Mouse (Mus musculus) kidney, embryonic 16.5 days (tissue): ENCODE measurements around the gene Cemip. TPM values are rescaled to one million over a fixed set of nuclear protein-coding genes. Genes with fewer than 3 reads are reported as not detected.
"Not testable (repeated sequence)": the region's sequence is repeated elsewhere in the genome, so short reads cannot be mapped to it uniquely, and the experiment has no call there.

Experiments used
- ATAC-seq: fragments of 200-750 bp; cut with Nextera tagmentation; 2 replicates; pipeline ENCODE4 v1.8.0; 2017; ENCODE audit warnings: moderate TSS enrichment; ENCODE audit not compliant: low FRiP score, low TSS enrichment
- H3K27ac ChIP-seq: fragments of 300-500 bp; sonication (generic); 2 replicates; pipeline ENCODE4 v1.5.1; 2014; ENCODE audit warnings: low read length
- H3K27me3 ChIP-seq: fragments of 300-500 bp; sonication (generic); 2 replicates; pipeline ENCODE4 v1.6.1; 2014; ENCODE audit warnings: low read length, control low read depth, mixed read lengths; ENCODE audit not compliant: insufficient read depth
- H3K36me3 ChIP-seq: fragments of 300-500 bp; sonication (generic); 2 replicates; pipeline ENCODE4 v1.6.1; 2014; ENCODE audit warnings: low read length, control low read depth, mixed read lengths; ENCODE audit not compliant: insufficient read depth
- H3K4me1 ChIP-seq: fragments of 300-500 bp; sonication (generic); 2 replicates; pipeline ENCODE4 v1.6.1; 2014; ENCODE audit warnings: low read length, control low read depth, mixed read lengths; ENCODE audit not compliant: insufficient read depth
- H3K4me2 ChIP-seq: fragments of 300-500 bp; sonication (generic); replicated peaks from 2 replicates; pipeline ENCODE4 v1.6.1; 2014; ENCODE audit warnings: low read depth, low read length
- H3K4me3 ChIP-seq: fragments of 300-500 bp; sonication (generic); 2 replicates; pipeline ENCODE4 v1.5.1; 2014; ENCODE audit warnings: mild to moderate bottlenecking, low read length
- H3K9ac ChIP-seq: fragments of 300-500 bp; sonication (generic); replicated peaks from 2 replicates; pipeline ENCODE4 v1.6.1; 2014; ENCODE audit warnings: low read length
- H3K9me3 ChIP-seq: fragments of 300-500 bp; sonication (generic); 2 replicates; pipeline ENCODE4 v1.6.1; 2016; ENCODE audit warnings: low read length, control low read depth
- WGBS: fragments of 180-500 bp; shearing (Covaris S2); extraction: QIAGEN DNeasy Blood & Tissue Kit; methylation state at CpG from one replicate; pipeline ENCODE4 v1.1.7; 2014; 5-methylcytosine and 5-hydroxymethylcytosine counted together
- polyA plus RNA-seq: library from polyadenylated mRNA; unstranded; fragments of >200 nt; fragmentation: Nextera tagmentation; extraction: Ambion mirVana; gene quantifications from 2 replicates; pipeline ENCODE4 v1.2.1, GENCODE M21; 2015

Gene Cemip
- polyA plus RNA-seq = 0.26 and 0.42 TPM in 2 replicates

- under 1% methylated on average over 54 of the region's 54 CpGs for WGBS
- H3K4me3 ChIP-seq = peak within 1 kb of the TSS; percentile 42
- H3K27me3 ChIP-seq = peaks cover 32% of the 10 kb centered on the region
- H3K4me2 ChIP-seq = peak within 1 kb of the TSS; percentile 65
- peak within 1 kb of the TSS; percentile 33 for H3K9ac ChIP-seq
- peaks cover 16% of the 10 kb centered on the region for H3K4me1 ChIP-seq
- H3K9me3 ChIP-seq = no peaks in the 10 kb centered on the region
- ATAC-seq = peak; percentile 93
- H3K36me3 ChIP-seq = no peaks in the 10 kb centered on the region
- H3K27ac ChIP-seq = no peak within 1 kb of the TSS
Measured at GRCm38 (mm10) chr7:84086039-84086829, at the start of gene Cemip. Cemip (minus strand) TSS chr7:84086502.

DNA sequence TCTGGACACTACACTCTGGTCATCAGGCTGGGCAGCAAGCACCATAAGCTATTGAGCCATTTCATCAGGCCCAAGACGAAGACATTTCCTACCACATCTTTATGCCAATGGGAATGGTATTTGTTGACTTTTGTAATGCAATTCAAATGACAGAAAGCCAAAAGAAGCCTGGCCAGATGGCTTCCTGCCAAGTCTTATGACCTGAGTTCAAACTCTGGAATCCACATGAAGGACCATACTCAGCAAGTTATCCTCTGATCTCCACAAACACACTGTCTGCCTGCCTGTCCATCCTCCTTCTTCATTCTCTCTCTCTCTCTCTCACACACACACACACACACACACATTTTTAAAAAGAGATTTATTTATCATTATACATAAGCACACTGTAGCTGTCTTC lies 46.4 kb upstream of the Cemip start:
- H3K9ac ChIP-seq = no peak overlapping the region
- peaks cover 56% of the 10 kb centered on the region for H3K4me1 ChIP-seq
- no peaks in the 10 kb centered on the region for H3K27me3 ChIP-seq
- H3K9me3 ChIP-seq = no peaks in the 10 kb centered on the region
- no peak overlapping the region for H3K27ac ChIP-seq
- H3K4me2 ChIP-seq = no peak overlapping the region
- ATAC-seq = no peak
- H3K36me3 ChIP-seq = no peaks in the 10 kb centered on the region
- 53% methylated on average over 1 of the region's 1 CpGs for WGBS
- no peak overlapping the region for H3K4me3 ChIP-seq

DNA sequence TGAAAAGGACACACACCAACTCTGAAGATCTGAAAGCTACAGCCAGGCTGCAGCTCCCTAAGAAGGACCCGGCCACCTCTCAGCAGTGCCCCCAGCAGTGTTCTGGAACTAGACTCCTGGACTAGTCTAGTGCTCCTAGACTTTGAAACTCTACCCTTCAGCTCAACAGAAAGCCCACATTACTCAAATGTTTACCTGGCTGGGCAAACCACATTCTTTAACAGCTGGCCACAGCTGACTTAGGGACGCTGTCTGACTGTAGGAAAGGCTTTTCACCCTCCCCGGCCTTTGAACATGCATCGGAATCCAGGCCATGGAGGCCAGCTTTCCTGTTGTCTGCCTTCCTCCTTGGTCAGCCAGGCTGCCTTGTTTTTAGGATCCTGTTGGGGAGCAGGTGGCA lies 45.4 kb upstream of the Cemip start:
- no peak for ATAC-seq
- H3K9ac ChIP-seq = no peak overlapping the region
- no peak overlapping the region for H3K4me3 ChIP-seq
- no peak overlapping the region for H3K4me2 ChIP-seq
- H3K27me3 ChIP-seq = no peaks in the 10 kb centered on the region
- no peaks in the 10 kb centered on the region for H3K9me3 ChIP-seq
- WGBS = 73% methylated on average over 4 of the region's 4 CpGs
- H3K27ac ChIP-seq = peak overlapping the region; percentile 50; the same call in 1 of the 2 replicates
- peaks cover 57% of the 10 kb centered on the region for H3K4me1 ChIP-seq
- no peaks in the 10 kb centered on the region for H3K36me3 ChIP-seq

DNA sequence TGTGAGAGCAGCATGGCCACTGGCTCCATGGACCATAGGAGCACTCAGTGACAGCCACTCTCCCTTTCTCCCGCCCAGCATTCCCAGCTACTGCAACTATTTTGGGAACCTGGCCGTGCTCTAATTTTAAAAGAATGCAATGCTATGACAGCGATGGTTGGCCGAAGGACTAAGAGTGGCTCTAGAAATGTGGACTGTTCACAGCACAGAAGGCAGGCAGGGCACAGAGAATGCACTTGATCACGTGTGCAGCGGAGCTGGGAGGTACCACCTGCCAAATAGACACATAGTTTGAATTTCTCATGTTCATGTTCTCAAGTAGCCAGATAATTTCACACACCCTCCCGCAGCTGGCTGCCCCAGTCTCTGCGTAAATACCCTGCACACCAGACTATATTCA lies 42.4 kb upstream of the Cemip start:
- ATAC-seq = peak; percentile 81; the same call in 1 of the 2 replicates
- WGBS = 54% methylated on average over 8 of the region's 8 CpGs
- no peaks in the 10 kb centered on the region for H3K27me3 ChIP-seq
- H3K4me2 ChIP-seq = no peak overlapping the region
- no peak overlapping the region for H3K4me3 ChIP-seq
- H3K9me3 ChIP-seq = no peaks in the 10 kb centered on the region
- H3K36me3 ChIP-seq = 0 out of 2 replicates have a peak, but pooled peaks cover 3% of the 10 kb centered on the region
- no peak overlapping the region for H3K9ac ChIP-seq
- H3K4me1 ChIP-seq = peaks cover 47% of the 10 kb centered on the region
- H3K27ac ChIP-seq = peak overlapping the region; percentile 57

- Histone ChIP-seq H3K36me3 (0 out of 2 replicates have a peak, but pooled peaks cover 3% of the 10 kb centered on the region), H3K9me3 (no peaks in the 10 kb centered on the region), H3K4me2 (no peak overlapping the region), H3K27ac (no peak overlapping the region), H3K4me1 (peaks cover 41% of the 10 kb centered on the region), H3K4me3 (no peak overlapping the region), H3K27me3 (no peaks in the 10 kb centered on the region), H3K9ac (no peak overlapping the region)
- ATAC-seq = no peak
- WGBS = 84% methylated on average over 1 of the region's 1 CpGs
Measured at GRCm38 (mm10) chr7:84125730-84126129, 39.4 kb upstream of the Cemip start.

DNA sequence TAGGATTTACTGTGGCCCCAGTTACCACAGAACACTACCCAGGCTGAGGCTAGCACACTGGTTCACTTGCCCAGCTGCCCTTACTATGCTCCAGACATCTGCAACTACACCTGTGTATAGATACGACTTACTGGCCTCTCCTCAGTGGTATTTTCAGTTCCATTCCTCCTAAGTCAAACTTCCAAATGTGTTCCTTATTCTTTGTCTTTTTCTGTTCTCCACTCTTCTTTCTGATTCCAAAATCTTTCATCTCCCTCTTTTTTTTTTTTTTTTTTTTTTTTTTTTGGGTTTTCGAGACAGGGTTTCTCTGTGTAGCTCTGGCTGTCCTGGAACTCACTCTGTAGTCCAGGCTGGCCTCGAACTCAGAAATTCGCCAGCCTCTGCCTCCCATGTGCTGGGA lies 37.3 kb upstream of the Cemip start:
- H3K9me3 ChIP-seq, H3K27me3 ChIP-seq, H3K4me3 ChIP-seq, H3K27ac ChIP-seq, H3K36me3 ChIP-seq, H3K4me2 ChIP-seq, H3K9ac ChIP-seq, ATAC-seq: not testable (repeated sequence)
- WGBS = 90% methylated on average over 3 of the region's 4 CpGs
- H3K4me1 ChIP-seq = peaks cover 48% of the 10 kb centered on the region

DNA sequence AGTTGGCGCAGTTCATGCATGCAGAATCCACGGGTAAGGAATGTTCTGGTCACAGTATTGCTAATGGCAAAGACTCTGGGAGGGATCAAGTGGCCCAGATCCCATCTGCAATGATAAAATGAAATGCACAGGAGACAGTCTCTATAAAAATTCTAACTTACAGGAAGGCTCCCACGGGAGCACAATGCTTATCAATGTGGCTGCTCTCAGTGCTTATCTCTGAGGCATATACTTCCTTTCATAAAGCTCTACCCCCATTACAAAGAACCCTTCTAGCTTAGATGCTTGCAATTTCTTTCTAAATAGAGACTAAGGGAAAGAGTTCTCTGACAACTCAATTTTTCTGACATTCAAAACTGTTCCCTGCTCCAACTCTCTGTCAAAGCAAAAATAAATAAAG lies 35.5 kb upstream of the Cemip start:
- Histone ChIP-seq H3K4me1 (peaks cover 55% of the 10 kb centered on the region), H3K4me3 (no peak overlapping the region), H3K4me2 (no peak overlapping the region), H3K9ac (no peak overlapping the region), H3K9me3 (no peaks in the 10 kb centered on the region), H3K36me3 (0 out of 2 replicates have a peak, but pooled peaks cover 3% of the 10 kb centered on the region), H3K27me3 (no peaks in the 10 kb centered on the region), H3K27ac (no peak overlapping the region)
- 76% methylated on average over 3 of the region's 3 CpGs for WGBS
- ATAC-seq = no peak

DNA sequence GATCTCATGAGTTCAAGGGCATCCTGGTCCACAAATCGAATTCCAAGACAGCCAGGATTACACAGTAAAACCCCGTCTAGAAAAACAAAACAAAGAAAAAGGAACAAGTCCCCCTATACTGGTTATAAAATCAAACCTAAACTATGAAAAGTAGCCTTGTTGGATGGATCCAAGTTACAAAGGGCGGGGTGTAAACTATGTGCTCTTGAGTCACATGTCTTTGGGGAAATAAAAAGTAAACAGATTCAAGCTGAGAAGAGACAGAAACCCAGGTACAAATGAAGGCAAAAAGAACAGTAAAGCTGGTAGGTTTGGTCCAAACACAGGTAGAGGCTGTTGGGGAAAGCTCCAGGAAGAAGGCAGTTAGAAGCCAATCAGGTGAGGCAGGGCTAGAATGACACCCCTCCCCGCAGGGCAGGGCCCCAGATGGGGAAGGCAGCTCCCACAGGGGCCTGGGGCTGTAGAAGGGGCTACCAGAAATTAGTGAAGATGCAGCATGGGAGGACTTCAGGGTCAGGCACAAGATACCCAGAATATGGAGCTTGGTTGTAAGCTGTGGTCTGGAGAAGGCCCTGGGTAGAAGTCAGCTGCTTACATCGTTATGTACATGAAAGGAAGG lies 33.9 kb upstream of the Cemip start:
- Histone ChIP-seq H3K4me2 (no peak overlapping the region), H3K4me1 (peaks cover 53% of the 10 kb centered on the region), H3K9me3 (no peaks in the 10 kb centered on the region), H3K4me3 (no peak overlapping the region), H3K27me3 (no peaks in the 10 kb centered on the region), H3K9ac (no peak overlapping the region), H3K27ac (no peak overlapping the region; the same call in 1 of the 2 replicates), H3K36me3 (no peaks in the 10 kb centered on the region)
- 37% methylated on average over 5 of the region's 5 CpGs for WGBS
- ATAC-seq = no peak

GRCm38 (mm10) chr7:84119216-84120105 lies 33.2 kb upstream of the Cemip start:
- Histone ChIP-seq H3K4me2 (no peak overlapping the region), H3K4me1 (peaks cover 53% of the 10 kb centered on the region), H3K9me3 (no peaks in the 10 kb centered on the region), H3K27me3 (no peaks in the 10 kb centered on the region), H3K27ac (0 out of 2 replicates have a peak overlapping the region, but pooled peaks have one; percentile 27), H3K4me3 (no peak overlapping the region), H3K36me3 (no peaks in the 10 kb centered on the region), H3K9ac (no peak overlapping the region; the same call in 1 of the 2 replicates)
- peak; percentile 59 for ATAC-seq
- 41% methylated on average over 12 of the region's 12 CpGs for WGBS
